Mouse (Mus musculus): ENCODE data around the gene F10. TPM values are rescaled to one million over a fixed set of nuclear protein-coding genes. Genes with fewer than 3 reads are reported as not detected.

F10 gene
- polyA plus RNA-seq (2021), result not detected

GRCm38 (mm10) chr8:13037015-13037414, at the start of gene F10:
TSS of gene F10 (plus strand) at chr8:13037308.
- POLR2A ChIA-PET, result no interaction called here
- CTCF ChIA-PET, result no interaction called here
- H3K27me3 ChIP-seq, result peaks cover 38% of the 10 kb centered on the region
- DNase-seq (ENCODE audit: low read depth, low spot score) (no peak), ATAC-seq (no peak)
- TF ChIP-seq CTCF (IDR thresholded peaks at IDR 0.05), result no peak
- in situ Hi-C loops (cut with MboI; ENCODE audit: low pct_unique_long_range_greater_than_20kb), result no loop called here

- TF ChIP-seq CTCF (IDR thresholded peaks at IDR 0.05), result no peak
- ChIA-PET POLR2A (no interaction called here), CTCF (interaction anchor here (1.5 kb wide), 1 partner anchor 9 kb away, joined by 5 read pairs; no protein-coding TSS in a partner anchor)
- H3K27me3 ChIP-seq, result no peaks in the 10 kb centered on the region
- ATAC-seq (no peak), DNase-seq (ENCODE audit: low read depth, low spot score) (no peak)
- in situ Hi-C loops (cut with MboI; ENCODE audit: low pct_unique_long_range_greater_than_20kb), result loop anchor here (10.0 kb wide), 1 partner anchor 117 kb away; the partner anchor contains the start of genes Cul4a and Pcid2
Observed at GRCm38 (mm10) chr8:12987571-12987970, 49.5 kb upstream of the F10 start.

- in situ Hi-C loops (cut with MboI; ENCODE audit: low pct_unique_long_range_greater_than_20kb), result loop anchor here (10.0 kb wide), 1 partner anchor 116 kb away; the partner anchor contains the start of genes Cul4a and Pcid2
- no peaks in the 10 kb centered on the region for H3K27me3 ChIP-seq
- no peak for TF ChIP-seq CTCF (IDR thresholded peaks at IDR 0.05)
- ChIA-PET POLR2A (no interaction called here), CTCF (no interaction called here)
- no peak for ATAC-seq
- no peak for DNase-seq (ENCODE audit: low read depth, low spot score)
Observed at GRCm38 (mm10) chr8:12988722-12989430, 48.2 kb upstream of the F10 start.

GRCm38 (mm10) chr8:12991411-12991810, 45.7 kb upstream of the F10 start:
- no peak for DNase-seq (ENCODE audit: low read depth, low spot score)
- ChIA-PET CTCF (interaction anchor here (1.7 kb wide), 1 partner anchor 13 kb away, joined by 3 read pairs; no protein-coding TSS in a partner anchor), POLR2A (no interaction called here)
- no peak for TF ChIP-seq CTCF (IDR thresholded peaks at IDR 0.05)
- ATAC-seq, result no peak
- H3K27me3 ChIP-seq, result no peaks in the 10 kb centered on the region
- in situ Hi-C loops (cut with MboI; ENCODE audit: low pct_unique_long_range_greater_than_20kb), result no loop called here

- ChIA-PET CTCF (interaction anchor here (1.1 to 1.6 kb wide), 2 partner anchors 9 to 88 kb away, joined by 3 to 4 read pairs; no protein-coding TSS in a partner anchor), POLR2A (no interaction called here)
- H3K27me3 ChIP-seq, result no peaks in the 10 kb centered on the region
- DNase-seq (ENCODE audit: low read depth, low spot score) (no peak), ATAC-seq (no peak)
- in situ Hi-C loops (cut with MboI; ENCODE audit: low pct_unique_long_range_greater_than_20kb), result no loop called here
- TF ChIP-seq CTCF (IDR thresholded peaks at IDR 0.05), result no peak
Observed at GRCm38 (mm10) chr8:12994468-12994867, 42.6 kb upstream of the F10 start.

- CTCF ChIA-PET, result interaction anchor here (1.1 to 1.6 kb wide), 2 partner anchors 10 to 87 kb away, joined by 3 to 4 read pairs; no protein-coding TSS in a partner anchor
Observed at GRCm38 (mm10) chr8:12995481-12995880, 41.6 kb upstream of the F10 start.

GRCm38 (mm10) chr8:12996831-12997275, 40.3 kb upstream of the F10 start:
- in situ Hi-C loops (cut with MboI; ENCODE audit: low pct_unique_long_range_greater_than_20kb), result no loop called here
- CTCF ChIA-PET, result interaction anchor here (1.0 kb wide), 1 partner anchor 19 kb away, joined by 3 read pairs; no protein-coding TSS in a partner anchor
- TF ChIP-seq CTCF (IDR thresholded peaks at IDR 0.05), result no peak
- ATAC-seq, result peak; percentile 60
- no peaks in the 10 kb centered on the region for H3K27me3 ChIP-seq
- DNase-seq (ENCODE audit: low read depth, low spot score), result no peak
- POLR2A ChIA-PET, result no interaction called here

More at GRCm38 (mm10) chr8:12995481-12995880, 41.6 kb upstream of the F10 start:
- no peak for TF ChIP-seq CTCF (IDR thresholded peaks at IDR 0.05)
- H3K27me3 ChIP-seq, result no peaks in the 10 kb centered on the region
- no peak for ATAC-seq
- POLR2A ChIA-PET, result interaction anchor here (0.6 kb wide), 1 partner anchor 135 kb away, joined by 3 read pairs; no protein-coding TSS in a partner anchor
- no peak for DNase-seq (ENCODE audit: low read depth, low spot score)
- in situ Hi-C loops (cut with MboI; ENCODE audit: low pct_unique_long_range_greater_than_20kb), result no loop called here

GRCm38 (mm10) chr8:12998331-12998730, 38.8 kb upstream of the F10 start:
- ChIA-PET CTCF (no interaction called here), POLR2A (no interaction called here)
- DNase-seq (ENCODE audit: low read depth, low spot score) (no peak), ATAC-seq (no peak)
- TF ChIP-seq CTCF (IDR thresholded peaks at IDR 0.05), result no peak
- in situ Hi-C loops (cut with MboI; ENCODE audit: low pct_unique_long_range_greater_than_20kb), result no loop called here
- no peaks in the 10 kb centered on the region for H3K27me3 ChIP-seq

- no peak for ATAC-seq
- in situ Hi-C loops (cut with MboI; ENCODE audit: low pct_unique_long_range_greater_than_20kb), result no loop called here
- no peak for TF ChIP-seq CTCF (IDR thresholded peaks at IDR 0.05)
- ChIA-PET CTCF (no interaction called here), POLR2A (no interaction called here)
- no peaks in the 10 kb centered on the region for H3K27me3 ChIP-seq
- DNase-seq (ENCODE audit: low read depth, low spot score), result no peak
Observed at GRCm38 (mm10) chr8:12999793-13000192, 37.3 kb upstream of the F10 start.

GRCm38 (mm10) chr8:13007458-13007857, 29.6 kb upstream of the F10 start:
- in situ Hi-C loops (cut with MboI; ENCODE audit: low pct_unique_long_range_greater_than_20kb), result no loop called here
- no peak for ATAC-seq
- no peak for TF ChIP-seq CTCF (IDR thresholded peaks at IDR 0.05)
- H3K27me3 ChIP-seq, result no peaks in the 10 kb centered on the region
- DNase-seq (ENCODE audit: low read depth, low spot score), result no peak
- ChIA-PET CTCF (no interaction called here), POLR2A (no interaction called here)

GRCm38 (mm10) chr8:13010313-13010712, 26.8 kb upstream of the F10 start:
- in situ Hi-C loops (cut with MboI; ENCODE audit: low pct_unique_long_range_greater_than_20kb), result no loop called here
- DNase-seq (ENCODE audit: low read depth, low spot score), result no peak
- CTCF ChIA-PET, result no interaction called here
- TF ChIP-seq CTCF (IDR thresholded peaks at IDR 0.05), result no peak
- POLR2A ChIA-PET, result no interaction called here
- no peaks in the 10 kb centered on the region for H3K27me3 ChIP-seq
- ATAC-seq, result no peak

Measured in Patski (cell line).